Mouse (Mus musculus) frontal cortex, adult 2 months (tissue): ENCODE data around the gene Slfn5. TPM values are rescaled to one million over a fixed set of nuclear protein-coding genes. Genes with fewer than 3 reads are reported as not detected.
A peak's percentile ranks its signal among the peaks of the same experiment; 100 is the strongest.
"Not testable (repeated sequence)": the region's sequence is repeated elsewhere in the genome, so short reads cannot be mapped to it uniquely, and the experiment has no call there.

Experiments
- DNase-seq, 2 experiments: peaks; one replicate each; pipeline ENCODE4 v3.0.0; 2022; ENCODE audit warnings: low spot score in 1 of 2; ENCODE audit errors: extremely low spot score in 1 of 2
- polyA plus RNA-seq: library from polyadenylated mRNA; depleted of rRNA; stranded (reverse); fragments of >200 nt; gene quantifications from 2 replicates; pipeline ENCODE4 v1.2.3, GENCODE M21; 2012; rRNA removed

Gene Slfn5
- polyA plus RNA-seq, result 4.6 and 5.1 TPM in 2 replicates

- no peak for DNase-seq
Measured at GRCm38 (mm10) chr11:82950736-82951481, at the start of gene Slfn5. Gene Slfn5, plus strand, starts transcription at chr11:82951349.

- no peak for DNase-seq
Measured at GRCm38 (mm10) chr11:82901606-82902310, 49.4 kb upstream of the Slfn5 start.

GRCm38 (mm10) chr11:82904952-82905351 lies 46.2 kb upstream of the Slfn5 start:
- DNase-seq, result no peak

- no peak for DNase-seq
Measured at GRCm38 (mm10) chr11:82905816-82906215, 45.3 kb upstream of the Slfn5 start.

- peak; percentile 79 to 97 for DNase-seq
Measured at GRCm38 (mm10) chr11:82907651-82908607, 43.2 kb upstream of the Slfn5 start, which contains the start of gene Nle1. Gene Nle1, minus strand, starts transcription at chr11:82908411.

GRCm38 (mm10) chr11:82908608-82908989 lies 42.5 kb upstream of the Slfn5 start:
- DNase-seq, result no peak

- DNase-seq, result no peak
Measured at GRCm38 (mm10) chr11:82910250-82910649, 40.9 kb upstream of the Slfn5 start, which contains the start of gene Unc45b. Gene Unc45b, plus strand, starts transcription at chr11:82910550.

- DNase-seq, result no peak
Measured at GRCm38 (mm10) chr11:82910679-82911389, 40.3 kb upstream of the Slfn5 start.

GRCm38 (mm10) chr11:82914711-82915352 lies 36.3 kb upstream of the Slfn5 start:
- DNase-seq, result peak in 1 of 2 experiments; percentile 86

GRCm38 (mm10) chr11:82920768-82921167 lies 30.4 kb upstream of the Slfn5 start:
- no peak for DNase-seq

GRCm38 (mm10) chr11:82921691-82922090 lies 29.5 kb upstream of the Slfn5 start:
- DNase-seq, result no peak

GRCm38 (mm10) chr11:82923910-82924309 lies 27.2 kb upstream of the Slfn5 start:
- not testable (repeated sequence) for DNase-seq

GRCm38 (mm10) chr11:82928897-82929632 lies 22.1 kb upstream of the Slfn5 start:
- DNase-seq, result no peak

- no peak for DNase-seq
Measured at GRCm38 (mm10) chr11:82929633-82929950, 21.6 kb upstream of the Slfn5 start.

GRCm38 (mm10) chr11:82930391-82930955 lies 20.7 kb upstream of the Slfn5 start:
- not testable (repeated sequence) for DNase-seq

- DNase-seq, result not testable (repeated sequence)
Measured at GRCm38 (mm10) chr11:82931161-82931560, 20.0 kb upstream of the Slfn5 start.

GRCm38 (mm10) chr11:82931671-82932450 lies 19.3 kb upstream of the Slfn5 start:
- DNase-seq, result not testable (repeated sequence)

GRCm38 (mm10) chr11:82933186-82933585 lies 18.0 kb upstream of the Slfn5 start:
- DNase-seq, result no peak
